Mouse (Mus musculus): ENCODE results near the gene Arfgef2.
"Not testable (repeated sequence)": the region's sequence is repeated elsewhere in the genome, so short reads cannot be mapped to it uniquely, and the experiment has no call there.

GRCm38 (mm10) chr2:166793542-166794214 lies 11.7 kb upstream of the Arfgef2 start:
- TF ChIP-seq CTCF (IDR thresholded peaks at IDR 0.05; ENCODE audit: borderline replicate concordance, insufficient read depth, low read length), result not testable (repeated sequence)
- TF ChIP-seq POLR2A (IDR thresholded peaks at IDR 0.05; ENCODE audit: low read depth, low read length), result peak; percentile 76

All from embryonic fibroblast, embryonic 13.5 days (primary cell).